In the genomic region with DNA sequence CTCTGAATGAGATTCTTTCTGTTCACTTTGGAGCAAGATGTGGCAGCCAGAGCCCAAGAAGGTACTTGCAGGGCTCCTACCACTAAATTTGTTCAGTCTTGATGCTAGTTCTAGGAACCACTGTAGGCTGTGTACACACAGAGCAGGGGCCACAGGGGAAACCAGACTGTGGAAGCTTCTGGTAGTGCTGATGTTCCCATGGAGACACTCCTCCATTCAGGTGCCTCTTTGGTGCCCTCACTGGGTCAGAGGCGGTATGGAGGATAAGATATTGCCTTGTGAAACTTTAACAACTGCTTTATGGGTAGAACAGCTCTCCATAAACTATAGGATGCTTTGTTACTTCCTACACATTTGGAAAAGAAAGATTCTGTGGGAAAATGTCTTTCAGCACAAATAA, we compare ENCODE assay signal across 8 mouse cellular contexts. TPM values are rescaled to one million over a fixed set of nuclear protein-coding genes. Genes with fewer than 3 reads are reported as not detected.
DNase-seq lines count a peak whose midpoint lies in the region; TF ChIP-seq lines count a peak whose summit lies in the region.

No protein-coding gene starts in this region.

- H3K4me3 ChIP-seq in left cerebral cortex, adult 2 months = no peak overlapping the region

- no peak overlapping the region for H3K27ac ChIP-seq in left cerebral cortex, adult 2 months

- DNase-seq in adrenal gland, postnatal 10 days = peak; percentile 38
- DNase-seq in adrenal gland, adult 18-20 months (ENCODE audit: low spot score in 2 of 2) = no peak
- no peak for DNase-seq in left cerebral cortex, adult 2 months (ENCODE audit: extremely low spot score in 1 of 2, low spot score in 2 of 2)
- DNase-seq in left cerebral cortex, adult 18-20 months (ENCODE audit: low spot score in 2 of 2) = no peak
- DNase-seq in MN1 (ENCODE audit: low spot score) = peak; percentile 23
- DNase-seq in lung, postnatal 10 days = peak; percentile 21
- no peak for DNase-seq in left cerebral cortex, postnatal 10 days (ENCODE audit: extremely low spot score in 1 of 2, low spot score in 2 of 2)
- no peak for DNase-seq in urinary bladder, adult 2 months (ENCODE audit: low spot score)

- intact Hi-C loops in left cerebral cortex, adult 2 months (cut with DNase I) = no loop called here
- intact Hi-C loops in left cerebral cortex, postnatal 10 days (cut with DNase I) = no loop called here

- peak; percentile 36 for TF ChIP-seq CTCF in left cerebral cortex, adult 2 months (IDR thresholded peaks at IDR 0.05)

RNA-seq across cellular contexts. Expression of gene Zkscan6, which starts 45.1 kb away (rescaled TPM):
- total RNA-seq in adrenal gland, postnatal 10 days (2021) = 10 to 100 TPM; 10.8 to 12.9 TPM
- total RNA-seq in adrenal gland, adult 18-20 months (2021) = 10 to 100 TPM; 10.0 to 14.0 TPM
- 10 to 100 TPM; 13.1 to 13.4 TPM for total RNA-seq in left cerebral cortex, adult 2 months (2021)
- total RNA-seq in left cerebral cortex, adult 18-20 months (2021) = 10 to 100 TPM; 13.6 TPM
- 10 to 100 TPM; 11.5 to 12.9 TPM for total RNA-seq in left cerebral cortex, postnatal 10 days (2021)
- 9.6 and 9.7 TPM in 2 replicates for polyA plus RNA-seq in urinary bladder, adult 2 months (2012; rRNA removed)

Comparison
In these comparisons a context has a peak if more than half of its experiments do, and no peak if none do; other contexts are left out.
1. DNase-seq: peak in adrenal gland, postnatal 10 days (single experiment), MN1 (single experiment) and lung, postnatal 10 days (single experiment); none in adrenal gland, adult 18-20 months (0 of 2), left cerebral cortex, adult 2 months (0 of 2), left cerebral cortex, adult 18-20 months (0 of 2), left cerebral cortex, postnatal 10 days (0 of 2) and urinary bladder, adult 2 months (single experiment).